Mouse (Mus musculus): Measurements from ENCODE around the gene Atf3.
A peak's percentile ranks its signal among the peaks of the same experiment; 100 is the strongest.
"Not testable (repeated sequence)": the region's sequence is repeated elsewhere in the genome, so short reads cannot be mapped to it uniquely, and the experiment has no call there.

Gene Atf3

DNA sequence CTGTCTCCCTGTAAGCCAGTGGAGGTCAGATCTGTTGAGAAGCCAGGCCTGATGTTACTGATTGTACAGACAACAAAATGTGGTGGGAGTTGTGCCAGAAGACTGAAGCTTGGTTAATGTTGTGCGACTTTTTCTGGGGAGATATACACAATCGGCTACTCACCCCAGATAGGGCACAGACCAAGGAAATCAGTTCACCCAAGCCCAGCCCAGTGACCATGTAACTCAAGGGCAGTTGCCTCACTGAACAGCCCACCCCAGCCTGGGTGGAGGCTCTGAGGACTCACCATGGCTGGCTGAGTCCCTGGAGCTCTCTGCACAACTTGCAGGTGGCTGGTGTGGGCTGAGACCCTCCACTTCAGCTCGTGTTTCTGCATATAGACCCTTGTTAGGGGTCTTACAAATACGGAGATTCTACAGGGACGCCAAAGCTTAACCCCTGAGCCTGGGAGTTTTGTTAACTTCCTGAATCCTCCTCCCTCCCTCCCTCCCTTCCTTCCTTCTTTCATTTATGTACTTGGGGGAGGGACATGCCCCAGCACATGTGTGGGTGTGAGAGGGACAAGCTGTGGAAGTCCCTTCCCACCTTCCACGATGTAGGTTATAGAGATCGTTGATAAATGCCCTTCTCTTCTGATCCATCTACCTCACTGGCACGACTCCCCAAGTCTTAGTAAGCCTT, 66.8 kb downstream of the Atf3 start:
- no peak for DNase-seq (ENCODE audit: low spot score in 2 of 2)

DNA sequence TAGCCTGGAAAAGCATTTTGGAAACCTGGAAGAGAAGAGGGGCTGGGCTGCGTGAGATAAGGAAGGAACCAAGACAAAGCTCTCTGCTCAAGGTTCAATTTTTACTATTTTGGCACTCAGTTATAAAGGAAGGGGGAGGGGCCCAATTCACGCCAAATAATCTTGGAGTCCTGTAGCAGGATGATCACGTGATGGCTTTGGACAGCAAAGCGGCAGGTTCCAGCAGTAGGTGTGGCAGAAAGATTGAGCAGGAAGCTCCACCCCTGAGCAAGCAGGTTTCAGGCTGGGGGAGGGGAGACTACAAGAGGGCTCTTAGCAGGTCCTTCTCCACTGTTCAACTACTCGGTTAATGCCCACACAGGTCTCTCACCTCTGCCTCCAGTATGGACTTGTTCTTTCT, 68.3 kb downstream of the Atf3 start:
- not testable (repeated sequence) for DNase-seq (ENCODE audit: low spot score in 2 of 2)

DNA sequence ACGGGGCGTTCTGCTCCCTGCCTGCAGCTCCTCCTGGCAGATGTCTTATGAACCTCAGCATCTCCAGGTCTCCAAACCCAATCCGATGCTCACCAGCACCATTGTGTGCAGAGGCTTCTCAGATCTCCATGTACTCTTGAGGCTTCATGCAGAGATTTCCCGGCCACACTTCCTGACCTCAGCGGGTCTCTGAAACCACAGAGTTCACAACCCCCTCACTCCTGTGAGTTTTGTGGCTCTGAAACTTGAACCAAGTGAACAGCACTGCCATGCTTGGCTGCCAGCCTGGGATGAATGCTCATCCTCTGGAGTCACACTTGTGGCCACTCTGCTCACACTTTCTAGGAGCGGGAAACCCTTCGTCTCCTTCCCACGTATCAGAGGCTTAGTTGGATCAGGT, 76.9 kb downstream of the Atf3 start:
- no peak for DNase-seq (ENCODE audit: low spot score in 2 of 2)

DNA sequence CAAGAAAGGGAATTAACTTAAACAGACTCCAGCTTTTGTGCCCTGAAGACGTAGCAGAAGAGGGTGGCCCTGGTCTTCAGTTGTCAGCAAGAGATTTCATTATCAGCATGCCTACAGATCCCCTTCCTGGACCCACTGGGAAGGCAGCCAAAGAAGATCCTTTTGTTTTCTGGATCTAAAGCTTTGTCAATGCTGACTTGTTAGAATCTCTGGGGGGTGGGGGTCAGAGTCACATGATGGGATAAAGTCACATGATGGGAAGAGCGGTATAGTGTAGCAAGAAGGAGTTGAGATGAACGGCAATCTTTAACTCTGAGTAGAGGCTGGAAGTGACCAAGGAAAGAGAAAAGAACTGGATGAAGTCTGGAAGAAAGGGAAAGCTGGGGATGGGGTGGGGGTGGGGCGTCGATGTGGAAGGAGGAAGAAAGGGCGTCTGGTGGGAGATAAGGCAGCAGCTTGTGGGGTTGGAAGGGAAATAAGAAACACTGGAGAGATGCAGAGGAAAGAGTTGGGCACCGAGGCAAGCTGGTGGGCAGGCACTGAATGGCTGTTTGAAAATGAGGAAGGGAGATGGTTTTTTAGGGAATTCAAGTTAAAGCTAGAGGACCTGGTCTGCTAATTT, 78.9 kb downstream of the Atf3 start:
- DNase-seq (ENCODE audit: low spot score in 2 of 2) = no peak

DNA sequence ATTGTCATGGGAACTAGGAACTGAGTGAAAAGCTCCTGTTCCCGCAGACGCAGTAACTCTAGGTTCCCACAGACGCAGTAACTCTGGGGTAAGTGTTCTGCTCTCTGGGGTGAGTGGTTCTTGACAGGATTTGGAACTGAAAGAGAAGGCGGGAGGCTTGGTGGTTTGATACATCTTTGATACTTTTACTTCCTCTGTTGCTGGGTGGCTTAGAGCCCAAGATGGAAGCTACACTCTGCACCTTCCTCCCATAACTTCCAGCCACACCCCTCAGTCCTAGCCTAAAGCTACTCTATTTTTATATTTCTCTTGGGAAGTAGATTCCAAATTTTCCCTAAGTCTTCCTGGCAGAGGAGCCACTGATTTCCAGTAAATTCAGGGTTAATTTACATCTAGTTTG, 79.4 kb downstream of the Atf3 start:
- no peak for DNase-seq (ENCODE audit: low spot score in 2 of 2)

DNA sequence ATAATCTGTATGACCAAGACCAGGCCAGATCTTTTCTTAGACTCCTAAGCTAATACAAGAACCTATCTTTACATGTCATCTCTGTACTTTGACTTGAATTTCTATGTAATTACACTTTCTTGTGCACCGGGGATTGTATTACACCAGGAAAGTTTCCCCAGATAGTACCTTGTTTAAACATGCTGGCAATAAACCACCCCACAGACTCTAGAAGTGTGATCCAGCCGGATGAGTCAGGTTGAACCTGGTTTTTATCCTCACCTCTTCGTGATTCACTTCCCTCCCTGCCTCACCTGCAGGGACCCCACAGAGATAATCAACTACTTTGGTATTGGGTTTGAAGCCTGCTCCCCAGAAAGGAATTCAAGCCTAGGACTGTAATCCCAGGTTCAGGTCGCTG, 82.4 kb downstream of the Atf3 start:
- no peak for DNase-seq (ENCODE audit: low spot score in 2 of 2)

DNA sequence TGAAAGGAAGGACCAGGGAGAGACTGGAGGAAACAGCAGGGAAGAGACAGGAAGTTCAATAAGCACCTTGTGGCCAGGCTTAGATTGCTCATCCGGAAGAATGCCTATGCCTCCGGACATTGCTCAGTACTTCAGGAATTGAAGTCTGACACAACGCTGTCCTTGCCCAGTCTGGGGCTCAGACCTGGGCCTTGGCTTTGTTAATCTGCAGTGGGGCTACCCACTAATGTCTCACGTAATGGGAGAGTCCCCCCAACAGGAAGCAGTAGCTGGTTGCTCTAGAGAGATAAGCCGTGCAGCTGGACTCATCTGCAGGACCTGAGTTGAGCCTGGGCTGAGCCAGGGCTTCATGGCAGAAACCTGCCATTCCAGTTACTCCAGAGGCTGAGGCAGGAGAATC, 84.9 kb downstream of the Atf3 start:
- no peak for DNase-seq (ENCODE audit: low spot score in 2 of 2)

DNA sequence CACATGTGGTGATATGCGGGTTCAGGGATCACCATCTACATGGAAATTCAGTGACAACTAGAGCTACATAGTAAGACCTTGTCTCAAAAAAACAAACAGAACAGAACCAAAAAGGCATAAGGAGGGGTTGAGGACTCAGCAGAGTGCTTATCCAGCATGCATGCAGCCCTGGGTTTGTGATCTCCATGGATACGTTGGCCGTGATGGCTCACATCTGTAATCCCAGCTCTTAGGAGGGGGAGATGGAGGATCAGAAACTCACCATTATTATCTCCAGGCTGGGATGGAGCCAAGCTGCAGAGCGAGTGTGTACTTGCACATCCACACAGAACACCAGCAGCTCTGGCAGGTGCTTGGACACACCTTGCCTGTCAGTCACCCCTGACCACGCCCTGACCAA, 85.6 kb downstream of the Atf3 start:
- DNase-seq (ENCODE audit: low spot score in 2 of 2) = no peak

DNA sequence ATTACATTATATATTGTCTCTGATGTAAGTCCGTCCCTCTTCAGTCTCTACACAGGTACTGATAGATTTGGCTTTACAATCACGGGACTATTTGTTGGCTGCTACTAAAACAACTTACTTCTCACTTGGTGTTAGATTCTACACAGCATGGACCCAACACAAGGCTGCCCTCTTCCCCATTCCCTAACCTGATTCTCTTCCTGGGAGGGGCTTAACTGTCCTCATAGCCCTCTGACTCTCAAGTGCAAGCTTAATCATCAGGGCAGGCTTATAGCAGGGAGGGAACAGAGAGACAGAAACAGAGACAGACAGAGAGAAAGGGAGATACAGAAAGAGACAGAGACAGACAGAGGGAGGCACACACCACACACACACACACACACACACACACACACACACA, 86.1 kb downstream of the Atf3 start:
- no peak for DNase-seq (ENCODE audit: low spot score in 2 of 2)

DNA sequence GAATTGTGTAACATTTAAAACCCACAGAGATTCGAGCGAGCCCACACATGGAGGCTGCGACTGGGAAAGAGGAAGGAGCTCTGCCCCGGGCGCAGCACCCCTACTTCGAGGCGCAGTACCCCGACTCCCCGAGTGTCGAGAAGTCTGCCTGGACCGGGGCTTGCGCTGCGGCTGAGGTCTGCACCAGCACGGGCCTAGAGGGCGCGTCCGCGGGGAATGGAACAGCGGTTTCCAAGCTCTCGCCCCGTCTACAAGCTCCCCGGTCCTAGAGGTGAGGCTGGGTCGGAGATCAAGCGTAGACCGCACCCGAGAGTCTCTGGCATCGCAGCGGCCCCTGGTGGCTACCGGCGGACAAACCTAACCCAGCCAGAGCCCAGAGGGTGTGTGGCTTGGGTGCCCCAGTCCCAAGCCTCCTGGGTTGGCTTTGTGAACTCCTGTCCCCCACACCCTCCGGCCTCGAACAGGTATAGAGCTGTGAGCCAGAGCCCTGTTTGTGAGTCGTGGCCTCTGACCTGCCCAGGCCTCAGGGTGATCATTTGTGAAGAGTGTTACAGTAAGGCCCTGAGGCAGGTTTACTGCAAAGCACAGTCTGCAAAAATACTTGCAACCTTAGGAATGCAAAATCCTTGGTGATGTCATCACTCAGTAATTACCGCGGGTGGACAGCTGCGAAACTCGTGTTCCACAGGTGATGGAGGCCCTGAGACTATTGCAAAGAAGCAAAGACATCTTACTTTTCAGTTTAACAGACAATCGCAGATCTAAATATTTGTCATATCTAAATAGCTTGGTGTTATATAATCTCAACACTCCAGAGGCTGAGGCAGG, 91.8 kb downstream of the Atf3 start:
- DNase-seq (ENCODE audit: low spot score in 2 of 2) = peak; percentile 72 to 87

DNA sequence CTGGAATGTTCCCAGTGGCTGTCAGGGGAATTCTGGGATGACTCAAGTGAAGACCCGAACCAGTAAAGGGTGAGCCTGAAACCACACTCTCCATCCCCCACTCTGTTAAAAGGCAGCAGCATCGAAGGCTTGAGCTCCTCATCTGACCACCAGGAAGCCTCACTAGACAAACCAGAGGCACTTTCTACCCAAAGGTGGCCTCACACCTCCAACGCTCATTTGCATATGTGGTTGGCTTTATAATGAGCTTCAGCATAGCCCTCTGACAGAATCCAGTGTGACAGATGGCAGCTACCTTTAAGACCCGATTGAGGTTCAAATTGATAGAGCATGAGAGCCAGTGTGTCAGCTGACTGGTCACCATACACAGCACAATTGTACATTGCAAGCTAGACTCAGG, 93.6 kb downstream of the Atf3 start:
- DNase-seq (ENCODE audit: low spot score in 2 of 2) = no peak

DNA sequence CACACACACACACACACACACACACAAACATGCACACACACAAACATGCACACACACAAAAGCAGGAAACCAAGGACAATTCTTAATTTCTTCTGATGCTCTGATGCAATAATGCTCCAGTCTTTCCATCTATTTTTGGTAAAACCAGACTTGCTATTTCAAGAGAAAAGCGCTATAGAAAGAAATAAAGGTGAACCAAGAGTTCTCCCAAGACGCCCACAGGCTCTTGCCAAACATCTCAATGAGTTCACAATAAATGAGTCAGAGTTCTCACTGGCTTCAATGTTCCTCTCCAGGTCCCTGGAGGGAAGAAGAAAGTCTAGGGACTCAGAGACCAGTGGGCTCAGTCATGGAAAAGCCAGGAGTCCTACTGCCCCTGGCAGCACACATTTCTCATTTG, 94.1 kb downstream of the Atf3 start:
- DNase-seq (ENCODE audit: low spot score in 2 of 2) = no peak

DNA sequence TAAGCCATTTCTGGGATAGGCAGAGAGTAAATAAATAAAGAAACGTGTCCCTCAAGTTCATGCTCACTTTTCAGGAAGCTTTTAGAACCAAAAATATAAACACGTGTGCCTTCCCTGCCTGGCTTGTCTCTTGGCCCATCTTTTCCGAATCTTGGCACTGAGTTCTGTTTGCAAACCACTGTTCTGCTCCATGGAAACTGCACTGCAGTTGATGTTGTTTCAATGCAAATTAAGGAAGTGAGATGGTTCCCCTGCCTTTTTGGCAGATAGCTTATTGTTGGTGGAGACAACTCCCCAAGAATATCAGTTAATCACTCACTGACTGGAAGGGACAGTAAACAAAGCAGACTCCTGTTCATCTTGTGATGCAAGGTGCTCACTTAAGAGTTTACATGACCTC, 95.1 kb downstream of the Atf3 start:
- DNase-seq (ENCODE audit: low spot score in 2 of 2) = no peak

Measured in spleen, postnatal 4 days (tissue).